Mouse (Mus musculus) kidney, adult 11 months (tissue): ENCODE data around the gene Cplx2.

Experiments
- DNase-seq: peaks from one replicate; pipeline ENCODE4 v3.0.0; 2022

Cplx2 gene

DNA sequence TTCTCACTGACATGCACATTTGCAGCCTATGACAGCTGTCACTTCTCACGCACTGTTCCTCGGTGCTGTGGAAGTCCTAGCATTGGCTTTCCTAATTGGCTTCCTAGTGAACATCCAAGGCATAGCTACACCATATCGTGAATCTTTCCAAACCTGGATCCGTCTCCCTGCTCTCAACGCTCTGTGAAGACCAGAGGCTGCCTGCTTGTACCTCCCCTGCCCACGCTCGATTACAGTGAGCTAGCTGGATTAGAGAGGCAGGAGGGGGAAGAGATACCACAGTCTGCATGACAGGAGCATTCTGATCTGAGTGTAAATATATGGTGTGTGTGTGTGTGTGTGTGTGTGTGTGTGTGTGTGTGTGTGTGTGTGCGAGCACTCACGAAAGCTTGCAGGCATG lies 3.0 kb upstream of the Cplx2 start:
- no peak for DNase-seq

DNA sequence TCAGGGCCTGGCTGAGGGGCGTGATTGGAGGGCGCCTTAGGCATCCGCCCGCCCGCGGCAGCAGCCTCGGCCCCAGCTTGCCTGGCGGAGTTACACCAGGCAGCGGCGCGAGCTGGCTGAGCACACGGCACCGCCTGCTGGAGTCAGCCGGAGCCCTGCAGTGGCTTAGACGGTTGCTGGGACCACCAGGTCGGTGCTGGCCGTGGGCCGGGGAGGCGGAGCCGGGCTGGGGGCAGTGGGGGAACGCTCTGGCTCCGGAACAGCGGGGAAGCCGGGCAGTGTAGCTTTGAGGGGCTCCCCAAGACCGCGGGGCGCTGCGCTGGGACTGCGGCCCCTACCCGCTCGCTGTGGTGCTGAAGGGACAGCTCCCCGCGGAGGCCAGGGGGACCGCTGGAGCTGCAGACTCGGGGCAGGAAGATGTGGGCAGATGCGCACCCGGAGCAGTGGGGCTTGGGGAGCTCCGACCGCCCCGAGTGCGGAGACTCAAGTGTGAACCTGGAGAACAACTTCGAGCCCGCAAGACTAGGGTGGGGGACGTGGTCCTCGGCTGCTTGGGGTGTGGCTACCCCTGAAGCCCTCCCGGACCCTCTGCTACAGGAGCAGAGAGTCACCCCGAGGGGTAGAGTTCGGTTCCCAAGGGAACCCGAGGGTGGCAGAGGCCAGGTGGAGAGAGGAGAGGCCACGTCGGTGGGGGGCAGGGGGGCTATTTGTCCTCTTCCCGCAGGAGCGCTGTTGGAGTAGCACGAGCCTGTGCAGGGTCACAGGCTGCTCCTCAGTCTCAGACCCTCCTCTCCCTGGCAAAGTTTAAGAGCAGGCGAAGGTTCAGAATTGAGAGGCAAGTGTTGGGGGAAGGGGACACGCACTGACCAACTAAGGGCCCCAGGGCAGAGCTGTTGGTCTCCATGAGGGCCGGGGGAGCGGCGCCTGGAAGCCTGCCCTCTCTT lies 510 bp downstream of the Cplx2 start:
- peak; percentile 50 for DNase-seq

- no peak for DNase-seq
Measured at GRCm38 (mm10) chr13:54372665-54373064, 1.5 kb downstream of the Cplx2 start.

GRCm38 (mm10) chr13:54374106-54374706 lies 3.1 kb downstream of the Cplx2 start:
- DNase-seq = no peak

DNA sequence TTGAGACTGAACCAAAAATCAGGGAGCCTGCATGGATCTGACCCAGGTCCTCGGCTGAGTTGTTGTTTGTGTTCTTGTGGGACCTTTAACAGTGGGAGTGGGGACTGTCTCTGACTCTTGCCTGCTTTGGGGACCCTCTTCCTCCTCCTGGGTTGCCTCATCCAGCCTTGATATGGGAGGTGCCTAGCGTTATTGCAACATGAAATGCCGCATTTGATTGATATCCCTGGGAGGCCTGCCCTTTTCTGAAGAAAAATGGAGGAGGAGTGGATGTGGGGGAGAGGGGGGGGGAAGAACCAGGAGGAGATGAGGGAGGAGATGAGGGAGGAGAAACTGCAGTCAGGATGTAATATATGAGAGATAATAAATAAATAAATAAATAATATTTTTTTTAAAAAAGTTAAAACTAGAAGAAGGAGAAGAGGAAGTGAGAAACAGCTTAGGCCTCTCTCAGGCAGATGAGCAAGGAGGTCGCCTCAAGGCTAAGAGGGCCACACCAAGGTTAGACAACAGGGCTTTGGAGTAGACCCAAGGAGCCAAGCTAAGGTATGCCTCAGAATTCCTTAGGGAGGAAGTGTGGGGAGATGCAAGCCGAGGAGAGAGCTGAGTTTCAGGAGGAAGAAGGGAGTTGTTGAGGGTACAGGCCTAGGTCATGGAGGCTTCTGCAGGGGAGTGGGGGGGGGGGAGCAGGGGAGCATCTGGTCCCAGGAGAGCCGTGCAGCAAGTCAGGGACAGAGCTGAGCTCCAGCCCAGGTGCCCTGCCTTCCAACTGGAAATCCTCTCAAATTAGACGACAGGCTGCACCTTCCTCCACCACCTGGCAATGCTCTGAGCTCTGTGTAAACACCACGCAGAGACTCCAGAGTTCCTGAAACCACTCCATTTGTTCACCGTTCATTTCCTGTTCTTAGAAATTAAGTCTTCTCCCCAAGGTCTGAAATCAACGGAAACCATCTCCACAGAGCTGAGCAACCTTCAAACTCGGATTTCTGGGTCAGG lies 4.6 kb downstream of the Cplx2 start:
- no peak for DNase-seq

GRCm38 (mm10) chr13:54376736-54377135 lies 5.6 kb downstream of the Cplx2 start:
- no peak for DNase-seq

DNA sequence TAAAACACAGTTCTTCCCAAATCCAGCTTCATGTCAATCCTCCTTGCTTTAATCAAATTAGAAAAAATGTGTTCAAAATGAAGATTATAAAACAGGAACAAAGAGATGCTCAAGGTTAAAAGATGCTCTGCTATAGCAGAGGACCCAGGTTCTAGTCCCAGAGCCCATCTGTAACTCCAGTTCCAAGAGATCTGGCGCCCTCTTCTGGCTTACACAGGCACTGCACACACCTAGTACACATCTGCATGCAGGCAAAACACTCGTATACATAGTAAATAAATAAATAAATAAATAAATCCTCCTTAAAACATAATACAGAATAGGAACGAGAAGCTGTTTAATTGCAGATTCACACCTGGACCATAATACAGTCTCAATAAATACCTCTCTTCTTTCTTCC lies 6.9 kb downstream of the Cplx2 start:
- DNase-seq = no peak

GRCm38 (mm10) chr13:54380421-54380820 lies 9.3 kb downstream of the Cplx2 start:
- DNase-seq = no peak

- no peak for DNase-seq
Measured at GRCm38 (mm10) chr13:54381396-54381795, 10.2 kb downstream of the Cplx2 start.

DNA sequence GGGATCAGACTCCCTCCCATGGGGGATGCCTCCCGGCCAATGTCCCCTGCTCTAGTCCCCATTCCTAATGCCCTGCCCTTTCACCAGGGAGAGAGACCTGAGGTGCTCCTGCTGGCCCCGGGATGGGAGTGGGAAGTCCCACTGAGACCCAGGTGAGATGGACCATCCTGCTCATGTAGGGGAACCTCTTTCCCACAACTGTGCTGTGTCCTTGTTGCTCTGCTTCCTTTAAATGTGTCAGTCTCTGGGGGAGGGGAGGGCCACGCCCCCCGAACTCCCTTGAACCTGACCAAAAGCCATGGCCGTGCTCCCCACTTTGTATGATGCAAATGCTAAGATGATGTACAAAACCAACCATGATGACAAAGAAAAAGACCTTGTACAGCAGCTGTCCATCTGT lies 12.4 kb downstream of the Cplx2 start:
- no peak for DNase-seq

- DNase-seq = no peak
Measured at GRCm38 (mm10) chr13:54384518-54384917, 13.4 kb downstream of the Cplx2 start.

DNA sequence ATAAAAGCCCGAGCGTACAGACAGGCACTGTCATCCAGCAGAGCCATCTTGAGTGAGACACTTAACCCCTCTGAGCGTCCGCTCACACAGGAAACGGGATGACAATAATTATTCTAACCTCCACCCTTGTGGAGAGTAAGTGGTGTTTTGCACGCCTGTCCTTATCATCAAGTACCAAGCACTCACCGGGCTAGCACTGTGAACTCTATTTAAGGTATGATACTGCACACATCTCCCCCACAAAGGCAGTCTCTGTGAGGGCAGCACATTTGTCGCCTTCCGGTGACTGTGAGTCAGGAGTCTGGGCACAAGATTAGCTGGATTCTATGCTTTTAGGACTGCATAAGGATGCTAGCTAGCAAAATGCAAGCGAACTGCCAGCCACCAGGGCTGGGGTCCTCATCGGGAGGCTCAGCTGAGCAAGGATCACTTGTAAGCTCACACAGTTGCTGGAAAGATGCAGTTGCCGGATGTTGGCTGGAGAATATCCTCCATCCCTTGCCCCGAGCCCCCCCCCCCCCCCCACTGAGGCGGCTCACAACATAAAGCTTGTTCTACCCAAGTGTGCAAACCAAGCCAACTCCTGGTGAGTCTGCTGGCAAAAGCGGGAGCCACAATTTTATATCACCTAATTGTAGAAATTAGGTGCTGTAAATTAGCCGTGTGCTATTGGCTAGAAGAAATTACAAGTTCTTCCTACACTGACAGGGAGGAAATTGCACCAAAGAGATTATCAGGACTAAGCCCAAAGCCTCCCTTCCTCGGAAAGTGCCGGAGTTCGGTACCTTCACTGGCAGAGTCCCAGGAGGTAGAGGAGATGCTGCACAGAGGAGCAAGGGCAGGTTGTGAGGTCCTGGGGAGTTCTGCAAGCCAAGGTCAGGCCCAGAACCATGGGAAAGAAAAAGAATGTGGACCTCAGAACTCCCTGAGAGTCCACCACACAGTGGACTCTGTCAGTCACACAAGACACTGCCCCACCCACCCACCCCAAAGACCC lies 14.2 kb downstream of the Cplx2 start:
- no peak for DNase-seq

DNA sequence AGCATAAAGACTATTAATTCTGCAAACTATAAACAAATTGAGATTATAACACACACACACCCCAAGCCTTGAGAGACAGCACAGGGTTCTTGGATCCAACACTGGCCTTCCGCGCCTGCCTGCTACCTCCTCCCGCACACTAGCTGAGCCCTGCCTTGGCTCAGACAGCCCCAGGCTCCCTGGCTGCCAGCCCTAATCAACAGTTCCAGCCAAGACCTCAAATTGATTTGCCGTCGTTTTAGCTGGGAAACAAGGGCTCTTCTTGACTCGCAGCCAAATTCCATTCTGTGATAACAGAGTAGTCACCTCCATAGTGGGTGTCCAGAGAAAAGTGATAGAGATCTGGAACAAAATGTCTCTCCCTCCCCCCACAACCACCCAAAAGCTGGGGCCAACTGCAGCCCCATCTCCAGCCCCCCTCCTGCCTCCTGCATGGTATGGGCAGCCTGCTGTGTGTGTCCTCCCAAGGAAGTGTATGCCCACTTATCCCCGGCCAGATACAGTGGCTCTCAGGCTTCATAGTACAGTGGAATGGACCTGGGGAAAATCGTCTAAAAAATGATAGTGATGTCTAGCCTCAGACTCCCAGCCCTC lies 18.9 kb downstream of the Cplx2 start:
- peak; percentile 27 for DNase-seq

- DNase-seq = no peak
Measured at GRCm38 (mm10) chr13:54390565-54391013, 19.4 kb downstream of the Cplx2 start.

DNA sequence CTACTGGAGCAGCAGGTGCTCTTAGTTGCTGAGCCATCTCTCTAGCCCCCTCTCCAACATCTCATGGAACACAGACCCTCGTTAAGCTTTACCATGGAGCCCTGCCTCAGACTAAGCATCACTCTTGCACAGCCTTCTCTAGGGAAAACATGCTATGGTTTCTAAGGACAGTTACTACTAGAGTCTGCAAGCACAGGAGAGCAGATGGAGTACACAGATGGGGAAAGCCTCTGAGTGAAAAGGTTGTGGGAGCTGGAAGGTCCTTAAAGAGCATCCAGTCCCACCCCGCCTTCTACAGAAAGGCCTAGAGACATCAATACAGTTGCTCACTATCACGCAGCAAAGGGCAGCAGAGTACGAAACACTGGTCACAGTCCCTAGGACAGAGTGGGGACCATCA lies 20.2 kb downstream of the Cplx2 start:
- no peak for DNase-seq

- DNase-seq = no peak
Measured at GRCm38 (mm10) chr13:54397069-54397468, 25.9 kb downstream of the Cplx2 start.

DNA sequence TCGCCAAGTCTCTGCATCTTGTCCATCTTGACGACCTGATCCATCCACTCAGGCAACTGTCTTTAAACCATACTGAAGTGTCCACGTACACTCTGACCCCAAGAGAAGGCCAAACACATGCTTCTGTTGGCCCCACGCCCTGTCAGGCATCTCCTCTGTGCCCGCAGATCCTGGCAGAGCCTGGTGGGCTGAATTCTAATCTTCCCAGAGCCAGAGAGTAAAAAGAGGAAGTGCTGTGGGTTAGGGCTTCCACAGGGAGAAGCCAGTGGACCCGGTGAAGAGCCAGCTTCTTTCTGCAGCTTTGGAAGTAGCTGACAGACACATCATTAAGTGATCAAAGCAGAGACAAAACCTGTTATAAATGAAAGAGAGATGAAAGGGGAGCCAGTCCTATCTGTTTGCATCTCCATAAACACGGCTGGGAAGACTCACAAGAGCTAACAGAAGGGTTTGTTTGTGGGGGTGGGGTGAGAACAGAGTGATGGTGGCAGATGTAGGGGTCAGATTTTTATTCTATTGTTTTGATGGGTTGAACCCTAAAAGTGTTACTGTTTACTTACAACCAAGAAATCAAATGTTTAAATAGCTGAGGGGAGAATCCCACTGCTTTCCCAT lies 29.5 kb downstream of the Cplx2 start:
- no peak for DNase-seq

DNA sequence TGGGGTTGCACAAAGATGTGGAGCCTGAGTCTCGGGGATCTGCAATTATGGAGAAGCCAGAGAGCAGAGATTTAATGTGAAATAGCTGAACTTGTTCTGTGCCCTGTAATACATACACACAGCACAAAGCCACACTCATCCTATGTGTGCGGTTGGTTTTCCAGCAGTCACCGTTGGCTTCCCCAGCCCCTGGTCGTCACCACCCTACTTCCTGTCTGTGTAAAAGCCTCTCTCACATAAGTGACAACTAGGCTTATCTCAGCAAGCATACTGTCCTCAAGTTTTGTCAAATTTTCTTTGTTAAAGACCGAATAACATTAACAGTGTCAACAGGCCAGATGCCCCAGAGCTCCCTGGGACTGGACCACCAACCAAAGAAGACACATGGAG lies 30.0 kb downstream of the Cplx2 start:
- DNase-seq = no peak

GRCm38 (mm10) chr13:54402346-54402745 lies 31.2 kb downstream of the Cplx2 start:
- DNase-seq = peak; percentile 32

DNA sequence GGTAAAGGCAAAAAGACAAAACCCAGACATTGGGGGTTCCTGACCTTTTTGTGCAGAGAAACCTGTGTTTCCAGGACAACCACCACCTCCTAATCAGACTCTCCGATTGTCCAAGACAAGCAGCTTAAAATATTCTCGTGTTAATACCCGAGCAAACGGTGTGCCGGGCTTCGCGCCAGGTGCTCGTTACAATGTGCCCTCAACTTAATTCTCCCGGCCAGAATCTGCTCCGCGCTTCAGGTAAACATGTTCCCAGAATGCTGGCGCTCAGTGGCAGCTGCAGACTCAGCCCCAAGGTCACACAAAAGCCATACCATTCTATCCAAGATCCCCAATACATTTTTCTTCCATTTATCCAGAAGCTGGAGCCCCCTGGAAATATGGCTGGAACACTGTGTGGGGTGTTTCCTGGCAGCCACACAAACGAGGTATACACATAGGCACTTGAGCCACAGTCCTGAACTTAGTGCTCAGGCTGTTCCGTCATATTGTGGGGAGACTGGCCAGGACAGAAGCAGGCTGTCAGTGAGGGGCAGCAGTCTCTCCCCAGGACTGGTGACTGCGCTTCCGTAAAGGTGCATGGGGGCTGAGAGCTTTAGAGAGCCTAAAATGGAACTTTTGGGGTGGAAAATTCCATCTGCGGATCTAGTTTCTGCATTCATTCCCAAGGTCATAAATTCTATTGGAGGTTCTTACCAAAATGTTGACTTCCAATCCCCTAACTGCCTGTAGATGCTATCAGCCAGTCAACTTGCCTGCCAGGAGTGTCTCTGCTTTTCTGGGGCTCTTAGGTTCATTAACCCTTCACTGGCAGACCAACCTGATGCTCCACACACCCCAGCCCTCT lies 32.3 kb downstream of the Cplx2 start:
- DNase-seq = peak; percentile 76
